Mouse (Mus musculus): ENCODE results near the gene Trim34b. TPM values are rescaled to one million over a fixed set of nuclear protein-coding genes. Genes with fewer than 3 reads are reported as not detected.
"Not testable (repeated sequence)": the region's sequence is repeated elsewhere in the genome, so short reads cannot be mapped to it uniquely, and the experiment has no call there.

Gene Trim34b
- polyA plus RNA-seq, 2 experiments, result 0.01 TPM; not detected in 1

GRCm38 (mm10) chr7:104322028-104322427 is 7.2 kb upstream of the Trim34b start:
- TF ChIP-seq CTCF (IDR thresholded peaks at IDR 0.05; ENCODE audit: low read depth), result no peak
- TF ChIP-seq EP300 (IDR thresholded peaks at IDR 0.05; ENCODE audit: low read depth), result no peak
- DNase-seq (ENCODE audit: low read depth in 3 of 3, low spot score in 3 of 3) (no peak), ATAC-seq (ENCODE audit: insufficient read depth) (no peak)
- Histone ChIP-seq H3K27ac (no peak overlapping the region), H3K9ac (replicated peaks) (no peak overlapping the region), H3K4me2 (ENCODE audit: low read depth) (no peak overlapping the region), H3K4me1 (replicated peaks; ENCODE audit: control insufficient read depth in 2 of 2, insufficient read depth in 2 of 2, low read length in 1 of 2) (no peaks in the 10 kb centered on the region), H3K27me3 (ENCODE audit: control insufficient read depth, insufficient read depth, low read length) (no peaks in the 10 kb centered on the region), H3K36me3 (replicated peaks; ENCODE audit: control insufficient read depth, insufficient read depth, low read depth) (no peaks in the 10 kb centered on the region), H3K4me3 (ENCODE audit: insufficient read depth in 1 of 2, low read depth in 2 of 2, low read length in 2 of 2) (no peak overlapping the region), H3K9me3 (ENCODE audit: control insufficient read depth, low read length) (no peaks in the 10 kb centered on the region)
- 73% methylated on average over 9 of the region's 9 CpGs for WGBS (ENCODE audit: insufficient replicate concordance)

- H3K4me1 ChIP-seq (replicated peaks; ENCODE audit: control insufficient read depth in 2 of 2, insufficient read depth in 2 of 2, low read length in 1 of 2); H3K4me3 ChIP-seq (ENCODE audit: insufficient read depth in 1 of 2, low read depth in 2 of 2, low read length in 2 of 2); H3K27ac ChIP-seq; H3K4me2 ChIP-seq (ENCODE audit: low read depth); H3K9me3 ChIP-seq (ENCODE audit: control insufficient read depth, low read length); H3K27me3 ChIP-seq (ENCODE audit: control insufficient read depth, insufficient read depth, low read length); H3K9ac ChIP-seq (replicated peaks); DNase-seq (ENCODE audit: low read depth in 3 of 3, low spot score in 3 of 3); ATAC-seq (ENCODE audit: insufficient read depth); H3K36me3 ChIP-seq (replicated peaks; ENCODE audit: control insufficient read depth, insufficient read depth, low read depth): not testable (repeated sequence)
- WGBS (ENCODE audit: insufficient replicate concordance), result 54% methylated on average over 3 of the region's 3 CpGs
Measured at GRCm38 (mm10) chr7:104335547-104335946, 6.3 kb downstream of the Trim34b start.

GRCm38 (mm10) chr7:104340744-104341143 is 11.5 kb downstream of the Trim34b start:
- not testable (repeated sequence) for H3K4me1 ChIP-seq (replicated peaks; ENCODE audit: control insufficient read depth in 2 of 2, insufficient read depth in 2 of 2, low read length in 1 of 2); H3K27me3 ChIP-seq (ENCODE audit: control insufficient read depth, insufficient read depth, low read length); ATAC-seq (ENCODE audit: insufficient read depth); DNase-seq (ENCODE audit: low read depth in 3 of 3, low spot score in 3 of 3); H3K9me3 ChIP-seq (ENCODE audit: control insufficient read depth, low read length); H3K27ac ChIP-seq; H3K9ac ChIP-seq (replicated peaks); H3K36me3 ChIP-seq (replicated peaks; ENCODE audit: control insufficient read depth, insufficient read depth, low read depth); H3K4me3 ChIP-seq (ENCODE audit: insufficient read depth in 1 of 2, low read depth in 2 of 2, low read length in 2 of 2); H3K4me2 ChIP-seq (ENCODE audit: low read depth)
- 60% methylated on average over 2 of the region's 4 CpGs for whole genome bisulfite sequencing (ENCODE audit: insufficient replicate concordance)

GRCm38 (mm10) chr7:104348043-104348442 is 18.8 kb downstream of the Trim34b start:
- not testable (repeated sequence) for DNase-seq (ENCODE audit: low read depth in 3 of 3, low spot score in 3 of 3); H3K4me1 ChIP-seq (replicated peaks; ENCODE audit: control insufficient read depth in 2 of 2, insufficient read depth in 2 of 2, low read length in 1 of 2); ATAC-seq (ENCODE audit: insufficient read depth); H3K36me3 ChIP-seq (replicated peaks; ENCODE audit: control insufficient read depth, insufficient read depth, low read depth); H3K27me3 ChIP-seq (ENCODE audit: control insufficient read depth, insufficient read depth, low read length); H3K27ac ChIP-seq; H3K9ac ChIP-seq (replicated peaks); H3K4me3 ChIP-seq (ENCODE audit: insufficient read depth in 1 of 2, low read depth in 2 of 2, low read length in 2 of 2); H3K4me2 ChIP-seq (ENCODE audit: low read depth); H3K9me3 ChIP-seq (ENCODE audit: control insufficient read depth, low read length)
- WGBS (ENCODE audit: insufficient replicate concordance), result 62% methylated on average over 4 of the region's 4 CpGs

GRCm38 (mm10) chr7:104352717-104353599 is 23.7 kb downstream of the Trim34b start, which contains the start of gene Trim12c:
TSS of gene Trim12c (minus strand) at chr7:104353362.
- Histone ChIP-seq H3K27me3 (ENCODE audit: control insufficient read depth, insufficient read depth, low read length) (no peaks in the 10 kb centered on the region), H3K9me3 (ENCODE audit: control insufficient read depth, low read length) (no peaks in the 10 kb centered on the region), H3K4me2 (ENCODE audit: low read depth) (peak within 1 kb of the TSS; percentile 74), H3K9ac (replicated peaks) (peak within 1 kb of the TSS; percentile 59), H3K27ac (peak within 1 kb of the TSS; percentile 53), H3K36me3 (replicated peaks; ENCODE audit: control insufficient read depth, insufficient read depth, low read depth) (no peaks in the 10 kb centered on the region), H3K4me3 (ENCODE audit: insufficient read depth in 1 of 2, low read depth in 2 of 2, low read length in 2 of 2) (peak within 1 kb of the TSS; percentile 62 to 77), H3K4me1 (replicated peaks; ENCODE audit: control insufficient read depth in 2 of 2, insufficient read depth in 2 of 2, low read length in 1 of 2) (peaks cover 0 to 9% of the 10 kb centered on the region in 2 experiments; a peak in 2 of 4 replicates)
- no peak for TF ChIP-seq CTCF (IDR thresholded peaks at IDR 0.05; ENCODE audit: low read depth)
- TF ChIP-seq EP300 (IDR thresholded peaks at IDR 0.05; ENCODE audit: low read depth), result peak; percentile 23; the same call in 1 of the 2 replicates
- ATAC-seq (ENCODE audit: insufficient read depth) (peak; percentile 100), DNase-seq (ENCODE audit: low read depth in 3 of 3, low spot score in 3 of 3) (peak; percentile 68 to 81 (median 78))
- 2% methylated on average over 14 of the region's 14 CpGs for WGBS (ENCODE audit: insufficient replicate concordance)

Data from liver, embryonic 14.5 days (tissue).